In genomic region chr9:20047964-20048363, GRCm38 (mm10) we compare ENCODE assay signal across 39 mouse cellular contexts. TPM values are rescaled to one million over a fixed set of nuclear protein-coding genes. Genes with fewer than 3 reads are reported as not detected.
"Had no signal": no experiment of that assay in that cellular context is flagged by ENCODE, and none has a peak within 500 bp of the region (broad histone marks: within the 10 kb centered on the region; RNA-seq: fewer than 3 reads in every experiment).

No protein-coding gene starts in this region.

- H3K36me3 ChIP-seq: embryonic facial prominence, embryonic 10.5 days; embryonic facial prominence, embryonic 12.5 days; embryonic facial prominence, embryonic 13.5 days; embryonic facial prominence, embryonic 15.5 days; forebrain, embryonic 10.5 days; forebrain, embryonic 12.5 days; forebrain, embryonic 15.5 days had no signal

- H3K27ac ChIP-seq: embryonic facial prominence, embryonic 10.5 days; embryonic facial prominence, embryonic 12.5 days; embryonic facial prominence, embryonic 13.5 days; embryonic facial prominence, embryonic 15.5 days; forebrain, embryonic 10.5 days; forebrain, embryonic 12.5 days; forebrain, embryonic 13.5 days; forebrain, embryonic 15.5 days; gastrocnemius, adult 2 months; heart, adult 2 months had no signal

- H3K4me2 ChIP-seq: embryonic facial prominence, embryonic 12.5 days; embryonic facial prominence, embryonic 13.5 days; embryonic facial prominence, embryonic 15.5 days; forebrain, embryonic 12.5 days; forebrain, embryonic 13.5 days; forebrain, embryonic 15.5 days had no signal

- H3K9ac ChIP-seq: embryonic facial prominence, embryonic 12.5 days; embryonic facial prominence, embryonic 13.5 days; embryonic facial prominence, embryonic 15.5 days; forebrain, embryonic 12.5 days; forebrain, embryonic 13.5 days; forebrain, embryonic 15.5 days; forebrain, postnatal 0 days had no signal

- H3K4me1 ChIP-seq: embryonic facial prominence, embryonic 10.5 days; embryonic facial prominence, embryonic 12.5 days; embryonic facial prominence, embryonic 13.5 days; embryonic facial prominence, embryonic 15.5 days; forebrain, embryonic 10.5 days; forebrain, embryonic 12.5 days; forebrain, embryonic 13.5 days; forebrain, embryonic 15.5 days had no signal

- ATAC-seq: forebrain, embryonic 13.5 days; forebrain, embryonic 14.5 days; forebrain, embryonic 15.5 days; forebrain, embryonic 16.5 days; forebrain, postnatal 0 days had no signal

- H3K4me3 ChIP-seq: embryonic facial prominence, embryonic 10.5 days; embryonic facial prominence, embryonic 12.5 days; embryonic facial prominence, embryonic 13.5 days; embryonic facial prominence, embryonic 15.5 days; erythroblast, embryonic 14.5 days; forebrain, embryonic 10.5 days; forebrain, embryonic 12.5 days; forebrain, embryonic 13.5 days; forebrain, embryonic 15.5 days; gastrocnemius, adult 2 months; heart, adult 2 months had no signal

- DNase-seq: cerebellum, adult 9-10 months; cerebellum, adult 9-11 months; cerebellum, postnatal 10 days; cerebellum, postnatal 14 days; cerebellum, postnatal 25 days; cerebellum, postnatal 36 days; embryo, embryonic 11 days; forebrain, postnatal 0 days; gastrocnemius, adult 2 months; gastrocnemius, postnatal 10 days; gastrocnemius, postnatal 14 days; gastrocnemius, postnatal 25 days; gastrocnemius, postnatal 36 days; heart, adult 11 months; heart, adult 18-20 months; heart, adult 2 months had no signal

- H3K27me3 ChIP-seq: embryonic facial prominence, embryonic 12.5 days; embryonic facial prominence, embryonic 13.5 days; embryonic facial prominence, embryonic 15.5 days; forebrain, embryonic 12.5 days; forebrain, embryonic 13.5 days; forebrain, embryonic 15.5 days had no signal

- H3K9me3 ChIP-seq: embryonic facial prominence, embryonic 15.5 days had no signal

RNA-seq across cellular contexts. Expression of gene Olfr867, which starts 9.4 kb away (rescaled TPM):
- total RNA-seq: common myeloid progenitor, adult 5-6 weeks; forebrain, postnatal 0 days; gastrocnemius, adult 18-20 months; gastrocnemius, adult 2 months; gastrocnemius, adult 8-10 months; gastrocnemius, postnatal 10 days; gastrocnemius, postnatal 14 days; gastrocnemius, postnatal 25 days; gastrocnemius, postnatal 36 days; gastrocnemius, postnatal 4 days; granulocyte monocyte progenitor cell, adult 5-6 weeks; heart, adult 18-20 months; heart, adult 2 months; heart, adult 8-10 months had no signal
- polyA plus RNA-seq: cortical plate, adult 2 months; embryonic facial prominence, embryonic 10.5 days; embryonic facial prominence, embryonic 11.5 days; embryonic facial prominence, embryonic 12.5 days; embryonic facial prominence, embryonic 13.5 days; embryonic facial prominence, embryonic 14.5 days; erythroblast, embryonic 14.5 days; forebrain, embryonic 10.5 days; forebrain, embryonic 11.5 days; forebrain, embryonic 12.5 days; forebrain, embryonic 13.5 days; forebrain, embryonic 14.5 days; forebrain, embryonic 15.5 days; forebrain, embryonic 16.5 days; forebrain, postnatal 0 days; frontal cortex, adult 2 months; gonadal fat pad, adult 2 months; heart, adult 2 months had no signal

RNA-seq across cellular contexts. Expression of gene Olfr866, which starts 20.1 kb away (rescaled TPM):
- total RNA-seq: common myeloid progenitor, adult 5-6 weeks; forebrain, postnatal 0 days; gastrocnemius, adult 18-20 months; gastrocnemius, adult 2 months; gastrocnemius, adult 8-10 months; gastrocnemius, postnatal 10 days; gastrocnemius, postnatal 14 days; gastrocnemius, postnatal 25 days; gastrocnemius, postnatal 36 days; gastrocnemius, postnatal 4 days; granulocyte monocyte progenitor cell, adult 5-6 weeks; heart, adult 18-20 months; heart, adult 2 months; heart, adult 8-10 months had no signal
- polyA plus RNA-seq: cortical plate, adult 2 months; embryonic facial prominence, embryonic 10.5 days; embryonic facial prominence, embryonic 11.5 days; embryonic facial prominence, embryonic 12.5 days; embryonic facial prominence, embryonic 13.5 days; embryonic facial prominence, embryonic 14.5 days; embryonic facial prominence, embryonic 15.5 days; erythroblast, embryonic 14.5 days; forebrain, embryonic 10.5 days; forebrain, embryonic 11.5 days; forebrain, embryonic 12.5 days; forebrain, embryonic 13.5 days; forebrain, embryonic 14.5 days; forebrain, embryonic 15.5 days; forebrain, embryonic 16.5 days; forebrain, postnatal 0 days; frontal cortex, adult 2 months; gonadal fat pad, adult 2 months; heart, adult 2 months had no signal

RNA-seq across cellular contexts. Expression of gene Olfr868, which starts 50.5 kb away (rescaled TPM):
- total RNA-seq: common myeloid progenitor, adult 5-6 weeks; forebrain, postnatal 0 days; gastrocnemius, adult 18-20 months; gastrocnemius, adult 2 months; gastrocnemius, adult 8-10 months; gastrocnemius, postnatal 10 days; gastrocnemius, postnatal 14 days; gastrocnemius, postnatal 25 days; gastrocnemius, postnatal 36 days; gastrocnemius, postnatal 4 days; granulocyte monocyte progenitor cell, adult 5-6 weeks; heart, adult 18-20 months; heart, adult 2 months; heart, adult 8-10 months had no signal
- polyA plus RNA-seq: cortical plate, adult 2 months; embryonic facial prominence, embryonic 10.5 days; embryonic facial prominence, embryonic 11.5 days; embryonic facial prominence, embryonic 12.5 days; embryonic facial prominence, embryonic 13.5 days; embryonic facial prominence, embryonic 15.5 days; erythroblast, embryonic 14.5 days; forebrain, embryonic 10.5 days; forebrain, embryonic 11.5 days; forebrain, embryonic 12.5 days; forebrain, embryonic 13.5 days; forebrain, embryonic 14.5 days; forebrain, embryonic 15.5 days; forebrain, embryonic 16.5 days; forebrain, postnatal 0 days; frontal cortex, adult 2 months; gonadal fat pad, adult 2 months; heart, adult 2 months had no signal
